ENCODE assay signal across 8 mouse cellular contexts in genomic region chr4:68022891-68023303, GRCm38 (mm10).
DNase-seq lines count a peak whose midpoint lies in the region; ATAC-seq and TF ChIP-seq lines count a peak whose summit lies in the region.

No protein-coding gene starts in this region.

- WGBS in forebrain, embryonic 15.5 days, result 21% methylated on average over 2 of the region's 2 CpGs
- 3% methylated on average over 2 of the region's 2 CpGs for WGBS in kidney, embryonic 15.5 days
- WGBS in limb, embryonic 11.5 days, result 9% methylated on average over 2 of the region's 2 CpGs
- 18% methylated on average over 2 of the region's 2 CpGs for WGBS in olfactory bulb, adult 2 months

- peaks cover 4% of the 10 kb centered on the region; the same call in 1 of the 2 replicates for H3K4me1 ChIP-seq in forebrain, embryonic 15.5 days
- H3K4me1 ChIP-seq in kidney, embryonic 15.5 days, result no peaks in the 10 kb centered on the region
- no peaks in the 10 kb centered on the region for H3K4me1 ChIP-seq in limb, embryonic 11.5 days (ENCODE audit: control insufficient read depth, insufficient read depth, low read length)
- H3K4me1 ChIP-seq in olfactory bulb, adult 2 months (ENCODE audit: control insufficient read depth, insufficient read depth, low read length), result 0 out of 2 replicates have a peak, but pooled peaks cover 3% of the 10 kb centered on the region

- no peak overlapping the region for H3K27ac ChIP-seq in gastrocnemius, adult 2 months
- 0 out of 2 replicates have a peak overlapping the region, but pooled peaks have one; percentile 21 for H3K27ac ChIP-seq in forebrain, embryonic 15.5 days (replicated peaks)
- no peak overlapping the region for H3K27ac ChIP-seq in kidney, embryonic 15.5 days
- no peak overlapping the region for H3K27ac ChIP-seq in limb, embryonic 11.5 days (replicated peaks; ENCODE audit: low read depth, low read length)
- H3K27ac ChIP-seq in olfactory bulb, adult 2 months (ENCODE audit: insufficient read depth, low read depth, low read length), result peak overlapping the region; percentile 75; the same call in 1 of the 2 replicates

- no peak overlapping the region for H3K4me2 ChIP-seq in forebrain, embryonic 15.5 days (replicated peaks)
- peak overlapping the region; percentile 30; the same call in 1 of the 2 replicates for H3K4me2 ChIP-seq in kidney, embryonic 15.5 days
- no peak overlapping the region for H3K4me2 ChIP-seq in limb, embryonic 11.5 days (ENCODE audit: low read depth, severe bottlenecking)

- H3K36me3 ChIP-seq in forebrain, embryonic 15.5 days, result no peaks in the 10 kb centered on the region
- H3K36me3 ChIP-seq in kidney, embryonic 15.5 days, result no peaks in the 10 kb centered on the region
- no peaks in the 10 kb centered on the region for H3K36me3 ChIP-seq in limb, embryonic 11.5 days (ENCODE audit: control insufficient read depth, insufficient read depth, low read length)

- TF ChIP-seq CTCF in gastrocnemius, adult 2 months (IDR thresholded peaks at IDR 0.05), result peak; percentile 5; the same call in 1 of the 2 replicates
- TF ChIP-seq CTCF in olfactory bulb, adult 2 months (IDR thresholded peaks at IDR 0.05; ENCODE audit: insufficient read depth, low read depth, low read length), result no peak

- no peak for TF ChIP-seq POLR2A in olfactory bulb, adult 2 months (IDR thresholded peaks at IDR 0.05; ENCODE audit: insufficient read depth, low read depth, low read length)

- ATAC-seq in forebrain, embryonic 15.5 days (replicated peaks), result peak; percentile 94
- ATAC-seq in kidney, embryonic 15.5 days (replicated peaks; ENCODE audit: low FRiP score), result peak; percentile 83; the same call in 1 of the 2 replicates
- no peak for ATAC-seq in limb, embryonic 11.5 days (ENCODE audit: insufficient number of reproducible peaks, low FRiP score, low TSS enrichment, low read depth)

- intact Hi-C loops in gastrocnemius, adult 2 months (cut with DNase I), result no loop called here

- H3K9me3 ChIP-seq in forebrain, embryonic 15.5 days, result no peaks in the 10 kb centered on the region
- H3K9me3 ChIP-seq in kidney, embryonic 15.5 days (replicated peaks), result no peaks in the 10 kb centered on the region
- no peaks in the 10 kb centered on the region for H3K9me3 ChIP-seq in limb, embryonic 11.5 days (ENCODE audit: control insufficient read depth, low read length)

- DNase-seq in gastrocnemius, adult 2 months, result no peak
- no peak for DNase-seq in gastrocnemius, postnatal 4 days (ENCODE audit: low spot score in 2 of 2)
- peak; percentile 62 for DNase-seq in cerebellum, adult 11 months
- peak; percentile 21 for DNase-seq in limb, embryonic 11.5 days (ENCODE audit: low spot score)
- no peak for DNase-seq in thymus, postnatal 10 days (ENCODE audit: low spot score in 2 of 2)

- H3K9ac ChIP-seq in forebrain, embryonic 15.5 days (replicated peaks), result peak overlapping the region; percentile 15; the same call in 1 of the 2 replicates
- H3K9ac ChIP-seq in kidney, embryonic 15.5 days, result no peak overlapping the region
- H3K9ac ChIP-seq in limb, embryonic 11.5 days (ENCODE audit: low read length), result no peak overlapping the region

- no peaks in the 10 kb centered on the region for H3K27me3 ChIP-seq in forebrain, embryonic 15.5 days
- H3K27me3 ChIP-seq in kidney, embryonic 15.5 days, result no peaks in the 10 kb centered on the region
- H3K27me3 ChIP-seq in limb, embryonic 11.5 days (ENCODE audit: control insufficient read depth, insufficient read depth, low read length), result no peaks in the 10 kb centered on the region

- no peak overlapping the region for H3K4me3 ChIP-seq in gastrocnemius, adult 2 months
- H3K4me3 ChIP-seq in forebrain, embryonic 15.5 days, result no peak overlapping the region
- no peak overlapping the region for H3K4me3 ChIP-seq in kidney, embryonic 15.5 days (replicated peaks)
- no peak overlapping the region for H3K4me3 ChIP-seq in limb, embryonic 11.5 days (ENCODE audit: low read depth, low read length)
- no peak overlapping the region for H3K4me3 ChIP-seq in olfactory bulb, adult 2 months (ENCODE audit: insufficient read depth, low read depth, low read length)

Comparison
In these comparisons a context has a peak if more than half of its experiments do, and no peak if none do; other contexts are left out.
1. DNase-seq: peak in cerebellum, adult 11 months (single experiment) and limb, embryonic 11.5 days (single experiment); none in gastrocnemius, adult 2 months (single experiment), gastrocnemius, postnatal 4 days (0 of 2) and thymus, postnatal 10 days (0 of 2).
2. H3K27ac ChIP-seq: peak in forebrain, embryonic 15.5 days (single experiment) and olfactory bulb, adult 2 months (single experiment); none in gastrocnemius, adult 2 months (single experiment), kidney, embryonic 15.5 days (single experiment) and limb, embryonic 11.5 days (single experiment).